Mouse (Mus musculus): ENCODE measurements around the gene Crebl2. TPM values are rescaled to one million over a fixed set of nuclear protein-coding genes. Genes with fewer than 3 reads are reported as not detected.

Gene Crebl2
- polyA plus RNA-seq, 1 experiment from 2014 or later = 3.0 TPM

- ATAC-seq (ENCODE audit: low FRiP score) = no peak
- no peak overlapping the region for H3K27ac ChIP-seq
- H3K27me3 ChIP-seq = no peaks in the 10 kb centered on the region
- H3K9ac ChIP-seq = no peak overlapping the region
- H3K36me3 ChIP-seq = no peaks in the 10 kb centered on the region
- no peak overlapping the region for H3K4me3 ChIP-seq
- H3K4me1 ChIP-seq = peaks cover 5% of the 10 kb centered on the region
- no peaks in the 10 kb centered on the region for H3K9me3 ChIP-seq (replicated peaks)
- 80% methylated on average over 9 of the region's 9 CpGs for WGBS
- no peak overlapping the region for H3K4me2 ChIP-seq (replicated peaks)
Measured at GRCm38 (mm10) chr6:134834585-134835251, 4.8 kb downstream of the Crebl2 start.

GRCm38 (mm10) chr6:134838111-134838510 lies 8.2 kb downstream of the Crebl2 start:
- H3K9ac ChIP-seq = no peak overlapping the region
- no peak for ATAC-seq (ENCODE audit: low FRiP score)
- 90% methylated on average over 4 of the region's 4 CpGs for WGBS
- H3K9me3 ChIP-seq (replicated peaks) = no peaks in the 10 kb centered on the region
- no peaks in the 10 kb centered on the region for H3K27me3 ChIP-seq
- H3K4me2 ChIP-seq (replicated peaks) = no peak overlapping the region
- no peak overlapping the region for H3K27ac ChIP-seq
- no peak overlapping the region for H3K4me3 ChIP-seq
- H3K36me3 ChIP-seq = no peaks in the 10 kb centered on the region
- no peaks in the 10 kb centered on the region for H3K4me1 ChIP-seq

- no peaks in the 10 kb centered on the region for H3K27me3 ChIP-seq
- H3K4me2 ChIP-seq (replicated peaks) = no peak overlapping the region
- no peaks in the 10 kb centered on the region for H3K9me3 ChIP-seq (replicated peaks)
- no peaks in the 10 kb centered on the region for H3K36me3 ChIP-seq
- H3K9ac ChIP-seq = no peak overlapping the region
- H3K27ac ChIP-seq = no peak overlapping the region
- 83% methylated on average over 2 of the region's 2 CpGs for WGBS
- no peak overlapping the region for H3K4me3 ChIP-seq
- H3K4me1 ChIP-seq = no peaks in the 10 kb centered on the region
- no peak for ATAC-seq (ENCODE audit: low FRiP score)
Measured at GRCm38 (mm10) chr6:134840346-134840745, 10.4 kb downstream of the Crebl2 start.

- no peak for ATAC-seq (ENCODE audit: low FRiP score)
- H3K9ac ChIP-seq = no peak overlapping the region
- no peak overlapping the region for H3K27ac ChIP-seq
- H3K4me2 ChIP-seq (replicated peaks) = no peak overlapping the region
- WGBS = 83% methylated on average over 4 of the region's 4 CpGs
- H3K36me3 ChIP-seq = no peaks in the 10 kb centered on the region
- H3K4me1 ChIP-seq = no peaks in the 10 kb centered on the region
- no peaks in the 10 kb centered on the region for H3K27me3 ChIP-seq
- H3K4me3 ChIP-seq = no peak overlapping the region
- no peaks in the 10 kb centered on the region for H3K9me3 ChIP-seq (replicated peaks)
Measured at GRCm38 (mm10) chr6:134845726-134846125, 15.8 kb downstream of the Crebl2 start.

- Histone ChIP-seq H3K9me3 (replicated peaks) (no peaks in the 10 kb centered on the region), H3K36me3 (no peaks in the 10 kb centered on the region), H3K4me1 (no peaks in the 10 kb centered on the region), H3K9ac (no peak overlapping the region), H3K27ac (no peak overlapping the region), H3K4me2 (replicated peaks) (no peak overlapping the region), H3K27me3 (no peaks in the 10 kb centered on the region), H3K4me3 (no peak overlapping the region)
- 0 out of 2 replicates have a peak, but pooled peaks have one; percentile 13 for ATAC-seq (ENCODE audit: low FRiP score)
- 85% methylated on average over 6 of the region's 6 CpGs for WGBS
Measured at GRCm38 (mm10) chr6:134846308-134846707, 16.4 kb downstream of the Crebl2 start.

GRCm38 (mm10) chr6:134847550-134847949 lies 17.6 kb downstream of the Crebl2 start:
- no peak for ATAC-seq (ENCODE audit: low FRiP score)
- Histone ChIP-seq H3K9ac (no peak overlapping the region), H3K4me1 (no peaks in the 10 kb centered on the region), H3K4me3 (no peak overlapping the region), H3K9me3 (replicated peaks) (no peaks in the 10 kb centered on the region), H3K27ac (no peak overlapping the region), H3K27me3 (no peaks in the 10 kb centered on the region), H3K4me2 (replicated peaks) (no peak overlapping the region), H3K36me3 (no peaks in the 10 kb centered on the region)
- 90% methylated on average over 4 of the region's 4 CpGs for WGBS

- Histone ChIP-seq H3K36me3 (peaks cover 3% of the 10 kb centered on the region; the same call in 1 of the 2 replicates), H3K9me3 (replicated peaks) (no peaks in the 10 kb centered on the region), H3K4me1 (no peaks in the 10 kb centered on the region), H3K9ac (no peak overlapping the region), H3K27ac (no peak overlapping the region), H3K4me2 (replicated peaks) (no peak overlapping the region), H3K4me3 (no peak overlapping the region), H3K27me3 (no peaks in the 10 kb centered on the region)
- 82% methylated on average over 5 of the region's 5 CpGs for WGBS
- ATAC-seq (ENCODE audit: low FRiP score) = 0 out of 2 replicates have a peak, but pooled peaks have one; percentile 52
Measured at GRCm38 (mm10) chr6:134848197-134848890, 18.4 kb downstream of the Crebl2 start.

- Histone ChIP-seq H3K4me2 (replicated peaks) (no peak overlapping the region), H3K4me3 (no peak overlapping the region), H3K27ac (no peak overlapping the region), H3K36me3 (peaks cover 3% of the 10 kb centered on the region; the same call in 1 of the 2 replicates), H3K4me1 (peaks cover 7% of the 10 kb centered on the region; the same call in 1 of the 2 replicates), H3K9me3 (replicated peaks) (no peaks in the 10 kb centered on the region), H3K27me3 (no peaks in the 10 kb centered on the region), H3K9ac (no peak overlapping the region)
- no peak for ATAC-seq (ENCODE audit: low FRiP score)
- 82% methylated on average over 2 of the region's 2 CpGs for WGBS
Measured at GRCm38 (mm10) chr6:134849461-134849860, 19.5 kb downstream of the Crebl2 start.

GRCm38 (mm10) chr6:134849985-134850384 lies 20.0 kb downstream of the Crebl2 start:
- peaks cover 3% of the 10 kb centered on the region; the same call in 1 of the 2 replicates for H3K36me3 ChIP-seq
- H3K9me3 ChIP-seq (replicated peaks) = no peaks in the 10 kb centered on the region
- H3K9ac ChIP-seq = no peak overlapping the region
- no peaks in the 10 kb centered on the region for H3K27me3 ChIP-seq
- ATAC-seq (ENCODE audit: low FRiP score) = no peak
- WGBS = 76% methylated on average over 3 of the region's 3 CpGs
- H3K4me2 ChIP-seq (replicated peaks) = no peak overlapping the region
- no peak overlapping the region for H3K4me3 ChIP-seq
- H3K4me1 ChIP-seq = peaks cover 7% of the 10 kb centered on the region; the same call in 1 of the 2 replicates
- H3K27ac ChIP-seq = no peak overlapping the region

- WGBS = 67% methylated on average over 5 of the region's 5 CpGs
- H3K4me2 ChIP-seq (replicated peaks) = no peak overlapping the region
- peak; percentile 47; the same call in 1 of the 2 replicates for ATAC-seq (ENCODE audit: low FRiP score)
Measured at GRCm38 (mm10) chr6:134854782-134855181, 24.8 kb downstream of the Crebl2 start.

DNA sequence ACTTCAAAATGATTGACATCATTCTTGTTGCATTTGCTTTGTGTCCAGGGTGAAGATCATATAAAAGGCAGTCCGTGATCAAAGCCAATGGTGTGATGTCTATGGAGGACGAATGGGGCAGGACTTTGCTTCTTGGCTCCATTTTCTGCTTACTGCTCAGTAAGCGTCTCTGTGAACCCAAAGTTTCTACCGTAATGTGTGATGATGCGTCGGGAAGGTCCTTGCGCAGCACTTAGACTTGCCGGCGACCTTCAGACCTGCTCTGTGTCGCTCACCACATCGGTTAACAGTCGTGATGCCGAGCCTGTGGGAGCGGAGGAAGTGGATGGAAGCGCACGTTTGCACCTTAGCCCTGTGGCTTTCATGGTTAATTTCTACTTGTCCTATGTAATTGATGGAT lies 26.0 kb downstream of the Crebl2 start:
- WGBS = 89% methylated on average over 16 of the region's 16 CpGs
- H3K9me3 ChIP-seq (replicated peaks) = no peaks in the 10 kb centered on the region

More at GRCm38 (mm10) chr6:134854782-134855181, 24.8 kb downstream of the Crebl2 start:
- Histone ChIP-seq H3K27me3 (no peaks in the 10 kb centered on the region), H3K9me3 (replicated peaks) (no peaks in the 10 kb centered on the region), H3K9ac (no peak overlapping the region), H3K36me3 (peaks cover 7% of the 10 kb centered on the region; the same call in 1 of the 2 replicates), H3K4me3 (no peak overlapping the region), H3K4me1 (peaks cover 7% of the 10 kb centered on the region; the same call in 1 of the 2 replicates), H3K27ac (no peak overlapping the region)

DNA sequence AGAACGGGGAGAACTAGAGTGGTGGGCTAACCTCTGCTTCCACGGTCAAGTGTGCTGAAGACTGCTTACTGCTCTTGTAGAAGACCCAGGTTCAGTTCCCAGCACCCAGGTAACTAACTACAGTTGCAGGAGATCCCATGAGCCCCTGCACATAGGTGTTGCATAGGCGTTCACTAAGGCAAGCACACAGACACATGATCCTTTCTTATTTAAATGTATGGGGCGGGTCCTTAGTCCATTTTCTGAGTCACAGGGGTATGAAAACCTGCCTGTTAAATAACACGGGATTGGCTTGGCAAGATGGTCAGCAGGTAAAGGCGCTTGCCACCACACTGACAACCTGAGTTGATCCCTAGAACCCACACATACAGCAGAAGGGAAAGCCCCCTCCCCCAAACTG lies 29.1 kb downstream of the Crebl2 start:
- no peak for ATAC-seq (ENCODE audit: low FRiP score)
- no peaks in the 10 kb centered on the region for H3K27me3 ChIP-seq
- WGBS = 86% methylated on average over 6 of the region's 6 CpGs
- no peak overlapping the region for H3K4me3 ChIP-seq
- no peak overlapping the region for H3K9ac ChIP-seq
- peaks cover 5% of the 10 kb centered on the region; the same call in 1 of the 2 replicates for H3K36me3 ChIP-seq
- no peak overlapping the region for H3K4me2 ChIP-seq (replicated peaks)
- H3K27ac ChIP-seq = no peak overlapping the region
- peaks cover 17% of the 10 kb centered on the region for H3K4me1 ChIP-seq
- H3K9me3 ChIP-seq (replicated peaks) = no peaks in the 10 kb centered on the region

More for the DNA sequence above, 26.0 kb downstream of the Crebl2 start:
- no peak for ATAC-seq (ENCODE audit: low FRiP score)
- Histone ChIP-seq H3K27me3 (no peaks in the 10 kb centered on the region), H3K4me3 (no peak overlapping the region), H3K9ac (no peak overlapping the region), H3K36me3 (peaks cover 7% of the 10 kb centered on the region; the same call in 1 of the 2 replicates), H3K27ac (no peak overlapping the region), H3K4me2 (replicated peaks) (no peak overlapping the region), H3K4me1 (peaks cover 7% of the 10 kb centered on the region; the same call in 1 of the 2 replicates)

Data from hindbrain, embryonic 12.5 days (tissue).